Mouse (Mus musculus) heart, postnatal 0 days (tissue): Measurements from ENCODE around the gene Atp8a1.

Source experiments
- CTCF ChIP-seq: IDR thresholded peaks from 2 replicates; pipeline ENCODE4 v1.5.1; 2016; ENCODE audit warnings: antibody characterized with exemption, control low read depth, low read depth
- EP300 ChIP-seq: IDR thresholded peaks from 2 replicates; pipeline ENCODE4 v1.6.1; 2016; ENCODE audit warnings: antibody characterized with exemption, low read depth

DNA sequence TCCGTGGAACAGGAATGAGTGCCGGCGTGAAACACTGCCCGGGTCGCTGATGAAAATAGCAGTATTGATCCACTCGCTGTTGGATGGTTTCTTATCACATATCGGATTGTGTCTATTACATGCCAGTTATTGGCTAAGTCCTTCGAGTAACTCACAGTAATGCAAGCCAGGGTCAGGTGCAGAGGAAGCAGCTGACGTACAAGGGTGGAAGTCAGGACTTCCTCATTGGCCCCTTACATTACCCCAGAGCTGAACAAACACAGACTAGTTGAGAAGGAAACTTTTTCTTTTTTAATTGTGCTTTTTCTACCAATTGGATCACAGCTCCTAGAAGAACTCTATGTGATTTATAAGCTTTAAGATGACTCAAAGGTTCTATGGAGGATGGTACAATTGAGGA is 247.3 kb downstream of the Atp8a1 start:
- TF ChIP-seq EP300 (no peak), CTCF (no peak)
